Mouse (Mus musculus) lung, postnatal 14 days (tissue): ENCODE data around the gene Eipr1.

ENCODE experiments used
- DNase-seq: peaks from one replicate; pipeline ENCODE4 v3.0.0; 2021

Eipr1 gene

GRCm38 (mm10) chr12:28780180-28780579 lies 28.6 kb downstream of the Eipr1 start:
- no peak for DNase-seq

GRCm38 (mm10) chr12:28782637-28783036 lies 31.0 kb downstream of the Eipr1 start:
- no peak for DNase-seq

- no peak for DNase-seq
These were observed 32.8 kb downstream of the Eipr1 start for GRCm38 (mm10) chr12:28784355-28784754.

- no peak for DNase-seq
These were observed 33.3 kb downstream of the Eipr1 start for GRCm38 (mm10) chr12:28784864-28785263.

- no peak for DNase-seq
These were observed 33.7 kb downstream of the Eipr1 start for GRCm38 (mm10) chr12:28785299-28785698.

- DNase-seq = no peak
These were observed 34.7 kb downstream of the Eipr1 start for GRCm38 (mm10) chr12:28786310-28786709.

GRCm38 (mm10) chr12:28792613-28793012 lies 41.0 kb downstream of the Eipr1 start:
- DNase-seq = no peak

- no peak for DNase-seq
These were observed 42.1 kb downstream of the Eipr1 start for GRCm38 (mm10) chr12:28793715-28794114.

- DNase-seq = no peak
These were observed 43.4 kb downstream of the Eipr1 start for GRCm38 (mm10) chr12:28795041-28795440.

GRCm38 (mm10) chr12:28796881-28797420 lies 45.3 kb downstream of the Eipr1 start:
- no peak for DNase-seq

- no peak for DNase-seq
These were observed 48.3 kb downstream of the Eipr1 start for GRCm38 (mm10) chr12:28799798-28800411.

- no peak for DNase-seq
These were observed 48.8 kb downstream of the Eipr1 start for GRCm38 (mm10) chr12:28800423-28800822.

GRCm38 (mm10) chr12:28800891-28801290 lies 49.3 kb downstream of the Eipr1 start:
- no peak for DNase-seq

GRCm38 (mm10) chr12:28801731-28802130 lies 50.1 kb downstream of the Eipr1 start:
- DNase-seq = no peak

- DNase-seq = no peak
These were observed 51.4 kb downstream of the Eipr1 start for GRCm38 (mm10) chr12:28803043-28803442.

GRCm38 (mm10) chr12:28804558-28805481 lies 53.2 kb downstream of the Eipr1 start:
- DNase-seq = peak; percentile 23

- no peak for DNase-seq
These were observed 57.3 kb downstream of the Eipr1 start for GRCm38 (mm10) chr12:28808786-28809375.

GRCm38 (mm10) chr12:28809756-28810337 lies 58.2 kb downstream of the Eipr1 start:
- no peak for DNase-seq

- no peak for DNase-seq
These were observed 65.3 kb downstream of the Eipr1 start for GRCm38 (mm10) chr12:28816681-28817426.

- no peak for DNase-seq
These were observed 65.8 kb downstream of the Eipr1 start for GRCm38 (mm10) chr12:28817427-28817752.

GRCm38 (mm10) chr12:28817891-28818290 lies 66.3 kb downstream of the Eipr1 start:
- no peak for DNase-seq

GRCm38 (mm10) chr12:28823518-28823917 lies 71.9 kb downstream of the Eipr1 start:
- no peak for DNase-seq

GRCm38 (mm10) chr12:28829502-28829901 lies 77.9 kb downstream of the Eipr1 start:
- DNase-seq = no peak
